Mouse (Mus musculus): ENCODE measurements around the gene Prnp. TPM values are rescaled to one million over a fixed set of nuclear protein-coding genes. Genes with fewer than 3 reads are reported as not detected.

Prnp gene
- total RNA-seq, 2 experiments from 2014 or later, result 159 to 175 TPM

DNA sequence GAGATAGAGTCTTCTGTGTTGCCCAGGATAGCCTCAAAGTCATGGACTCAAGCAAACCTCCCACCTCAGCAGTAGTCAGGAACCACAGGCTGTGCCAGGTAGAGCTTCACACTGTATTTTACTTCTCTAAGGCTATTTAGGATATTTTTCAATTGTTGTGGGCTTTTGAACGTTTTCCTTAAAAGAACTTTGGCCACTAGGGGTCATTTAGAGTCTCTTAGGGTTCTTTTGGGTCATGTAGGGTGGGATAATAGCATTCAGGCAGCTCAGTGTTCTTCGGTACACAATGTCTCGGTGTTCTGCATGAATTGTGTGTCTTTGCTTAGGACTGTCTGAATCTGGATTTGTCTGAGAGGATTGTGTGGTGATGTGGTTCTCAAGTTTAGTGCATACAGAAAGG lies 78.2 kb downstream of the Prnp start:
- ATAC-seq (replicated peaks; ENCODE audit: low FRiP score, poor library complexity, severe bottlenecking), result no peak

Other genes with a start within 250 kb of the Prnp start
- gene Erv3, start 50.2 kb upstream of the Prnp start, total RNA-seq (2015; ENCODE audit: low replicate concordance), result not detected in 2 replicates
- gene Erv3, start 50.2 kb upstream of the Prnp start, total RNA-seq (2017; ENCODE audit: low replicate concordance), result not detected in 2 replicates
- gene Prn, start within 50 bp of the Prnp start, total RNA-seq (2015; ENCODE audit: low replicate concordance), result not detected in 2 replicates
- not detected in 2 replicates for gene Prn, start within 50 bp of the Prnp start, total RNA-seq (2017; ENCODE audit: low replicate concordance)
- not detected in 2 replicates for gene Prnd, start 40.9 kb downstream of the Prnp start, total RNA-seq (2015; ENCODE audit: low replicate concordance)
- gene Prnd, start 40.9 kb downstream of the Prnp start, total RNA-seq (2017; ENCODE audit: low replicate concordance), result 0.38 and 1.8 TPM in 2 replicates
- gene Rassf2, start 120.3 kb downstream of the Prnp start, total RNA-seq (2015; ENCODE audit: low replicate concordance), result 9.6 and 9.7 TPM in 2 replicates
- 8.0 and 16.7 TPM in 2 replicates for gene Rassf2, start 120.3 kb downstream of the Prnp start, total RNA-seq (2017; ENCODE audit: low replicate concordance)
- 2.9 and 8.3 TPM in 2 replicates for gene Slc23a2, start 235.2 kb downstream of the Prnp start, total RNA-seq (2015; ENCODE audit: low replicate concordance)
- gene Slc23a2, start 235.2 kb downstream of the Prnp start, total RNA-seq (2017; ENCODE audit: low replicate concordance), result 0.53 and 14.8 TPM in 2 replicates